Mouse (Mus musculus) testis, postnatal 14 days (tissue): ENCODE results near the gene Ptpn13.

ENCODE experiments used
- DNase-seq: peaks from one replicate; pipeline ENCODE4 v3.0.0; 2021; ENCODE audit warnings: low spot score

The Ptpn13 gene

DNA sequence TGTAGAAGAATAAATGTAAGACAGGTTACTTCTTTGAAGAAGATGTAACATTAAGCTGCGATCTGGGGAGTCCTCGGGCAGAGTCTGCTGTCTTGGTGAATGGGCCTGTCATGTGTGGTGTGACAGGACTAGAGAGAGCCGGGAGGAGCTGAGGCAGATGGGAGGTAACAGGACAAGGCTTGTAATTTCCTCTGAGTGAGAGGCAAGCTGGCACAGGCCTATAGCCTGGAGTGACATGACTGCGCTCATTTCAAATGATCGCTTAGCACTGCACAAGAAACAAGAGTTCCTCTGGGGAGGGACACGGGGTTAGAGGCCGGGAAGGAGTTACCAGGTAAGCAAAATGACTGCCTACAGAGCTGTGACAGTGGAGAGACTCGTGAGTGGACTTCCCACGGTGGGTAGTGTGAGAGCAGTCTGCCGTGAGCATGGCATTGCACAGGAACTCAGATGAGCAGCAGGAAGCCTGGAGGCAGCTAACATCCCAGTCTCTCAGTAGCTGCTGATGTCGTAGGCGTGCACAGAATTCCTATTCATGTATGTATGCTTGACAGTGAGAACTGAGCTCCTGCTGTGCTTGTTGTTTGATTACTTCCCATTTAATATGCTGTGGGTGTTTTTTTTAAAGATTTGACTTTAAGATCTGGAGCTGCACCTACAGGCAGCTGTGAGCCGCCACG, 171.6 kb downstream of the Ptpn13 start:
- DNase-seq, result no peak

DNA sequence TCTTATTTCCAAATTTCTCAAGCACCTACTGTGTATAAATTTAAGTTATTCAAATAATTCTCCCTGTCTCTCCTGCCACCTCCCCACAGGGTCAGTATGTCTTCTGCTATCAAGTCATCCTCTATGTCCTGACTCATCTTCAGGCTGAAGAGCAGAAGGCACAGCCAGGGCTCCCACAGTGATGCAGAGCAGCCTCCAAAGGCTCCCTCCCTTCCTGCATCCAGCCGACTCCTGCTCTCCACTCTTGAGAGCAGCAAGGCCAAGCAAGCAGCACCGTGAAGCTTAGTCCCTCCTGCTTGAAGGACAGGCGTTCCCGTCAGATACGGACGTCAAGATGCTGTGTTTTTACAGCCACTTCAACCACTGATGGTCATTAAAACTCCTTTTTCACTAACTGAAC, 172.6 kb downstream of the Ptpn13 start:
- DNase-seq, result no peak

DNA sequence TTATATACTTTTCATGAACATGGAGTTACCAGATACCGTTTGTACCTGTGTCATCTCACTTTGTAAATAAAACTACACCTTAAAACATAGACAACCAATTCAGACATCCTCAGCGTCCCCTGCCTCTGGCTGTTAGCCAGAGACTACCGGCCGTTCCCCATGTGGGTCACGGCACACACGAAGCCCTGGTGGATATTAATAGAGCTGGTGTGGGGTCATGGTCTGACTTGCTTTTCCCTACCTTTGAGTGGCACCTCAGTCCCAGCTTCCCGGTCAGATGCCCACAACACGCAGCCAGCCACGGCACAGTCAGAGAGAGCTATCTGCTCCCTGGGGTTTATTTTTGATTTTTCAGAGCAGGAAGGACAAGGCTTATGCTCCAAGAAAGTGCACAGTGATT, 173.3 kb downstream of the Ptpn13 start:
- DNase-seq, result no peak

DNA sequence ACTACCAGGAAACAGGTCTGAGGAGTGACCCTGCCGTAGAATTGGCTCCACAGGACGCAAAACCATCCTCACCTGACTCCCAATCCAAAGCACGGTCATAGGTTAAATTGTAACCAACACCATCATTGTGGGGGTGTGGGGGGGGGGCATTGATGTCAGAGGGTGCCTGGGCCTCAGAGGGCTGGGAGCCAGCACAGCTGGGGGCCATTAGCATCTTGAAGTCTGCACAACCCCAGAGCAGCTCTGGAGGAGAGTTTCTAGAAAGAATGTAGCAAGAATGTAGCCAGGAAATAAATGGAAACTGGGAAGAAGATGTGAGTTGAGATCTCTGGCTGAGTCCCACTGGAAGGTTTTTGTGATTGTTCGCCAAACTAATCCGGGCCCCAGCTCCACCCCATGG, 173.9 kb downstream of the Ptpn13 start:
- peak; percentile 38 for DNase-seq

DNA sequence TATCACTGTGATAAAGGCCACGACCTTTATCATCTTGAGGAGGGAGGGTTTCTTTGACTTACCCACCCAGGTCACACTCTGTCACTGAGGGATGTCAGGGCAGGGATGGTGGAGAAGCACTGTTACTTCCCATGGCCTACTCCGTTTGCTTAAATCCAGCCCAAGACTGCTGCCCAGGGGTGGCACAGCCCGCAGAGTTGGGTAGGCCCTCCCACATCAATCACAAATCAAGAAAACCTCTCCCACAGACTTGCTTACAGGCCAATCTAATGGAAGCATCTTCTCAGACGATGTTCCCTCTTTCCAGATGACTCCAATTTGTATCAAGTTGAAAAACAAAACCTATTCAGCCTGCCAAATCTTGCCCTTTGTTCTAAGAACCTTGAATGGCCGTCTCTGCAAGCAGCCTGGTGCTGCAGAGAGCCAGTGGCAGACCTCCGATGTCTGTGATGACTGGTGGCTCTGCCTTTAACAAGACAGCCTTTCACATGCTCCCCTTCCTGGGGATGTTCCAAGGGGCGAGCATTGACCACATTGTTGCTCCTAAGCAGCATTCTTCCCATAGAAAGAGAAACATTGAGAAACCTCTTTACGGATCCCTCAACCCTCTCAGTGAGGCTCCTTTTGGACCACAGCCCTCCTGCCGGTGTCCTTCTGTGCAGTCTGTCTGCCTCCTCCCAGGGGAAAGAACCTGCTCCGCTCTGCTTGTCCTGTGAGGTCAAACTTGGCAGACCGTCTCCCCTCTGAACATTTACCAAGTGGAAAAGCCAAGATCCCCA, 178.3 kb downstream of the Ptpn13 start:
- peak; percentile 76 for DNase-seq

DNA sequence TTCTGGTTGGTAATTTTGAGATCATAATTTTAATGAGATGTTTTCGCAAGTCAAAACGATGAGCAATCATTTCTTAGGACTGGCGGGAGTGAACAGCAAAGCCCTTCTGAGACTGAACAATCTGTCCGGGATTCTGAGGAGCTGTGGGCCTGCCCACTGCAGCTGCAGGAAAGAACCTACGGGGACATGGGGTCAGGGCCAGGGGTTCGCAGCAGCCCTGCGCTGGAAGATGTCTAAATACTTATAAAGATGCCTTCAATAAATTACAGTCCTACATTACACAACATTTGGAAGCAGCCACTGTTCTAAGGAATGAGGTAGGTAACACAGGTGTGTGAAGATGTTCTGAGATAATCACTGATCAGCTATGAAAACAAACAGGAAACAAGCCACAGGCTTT, 180.7 kb downstream of the Ptpn13 start:
- no peak for DNase-seq

DNA sequence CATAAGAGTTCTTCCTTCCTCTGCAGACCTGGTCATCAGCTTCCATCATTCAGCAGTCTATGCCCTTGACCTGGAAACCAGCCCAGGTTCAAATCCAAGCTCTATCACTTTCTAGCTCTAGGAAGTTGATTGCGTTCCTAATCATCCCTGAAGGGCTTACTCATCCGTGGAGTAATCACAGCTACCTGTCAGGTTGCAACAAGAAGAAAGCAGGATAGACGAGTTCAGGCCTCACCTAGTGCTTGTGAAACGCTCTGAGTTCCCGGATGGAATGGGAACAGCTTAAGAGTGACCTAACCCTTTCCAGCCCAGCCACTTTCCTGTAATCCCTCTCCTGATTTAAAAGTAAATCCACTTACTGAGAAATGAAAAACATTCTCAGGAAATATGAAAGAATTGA, 185.2 kb downstream of the Ptpn13 start:
- no peak for DNase-seq

DNA sequence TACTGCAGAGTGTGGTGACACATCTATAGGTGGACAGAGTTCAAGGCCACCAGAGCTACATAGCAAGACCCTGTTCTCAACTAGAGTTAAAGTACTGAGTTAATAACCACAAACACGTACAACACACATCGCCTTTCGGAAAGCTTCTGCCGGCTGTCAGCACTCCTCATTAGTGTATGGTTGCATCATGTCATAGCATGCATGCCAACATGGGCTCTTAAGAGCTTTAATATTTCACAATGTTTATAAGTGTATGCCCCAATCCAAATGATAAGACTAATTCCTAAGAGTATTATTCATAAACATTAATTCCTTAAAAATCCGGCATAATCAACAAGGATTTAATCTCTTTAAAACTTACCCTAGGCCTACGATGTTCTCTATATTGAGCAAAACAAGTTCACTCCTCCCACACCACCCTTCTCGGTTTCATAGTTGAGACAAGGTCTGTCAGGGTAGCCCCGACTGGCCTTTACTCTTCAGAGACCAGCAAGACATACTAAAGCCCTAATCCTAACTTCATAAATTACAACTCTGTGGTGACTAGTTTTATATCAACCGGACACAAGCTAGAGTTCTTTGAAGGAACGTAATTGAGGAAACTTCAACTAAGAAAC, 186.0 kb downstream of the Ptpn13 start:
- DNase-seq, result no peak

DNA sequence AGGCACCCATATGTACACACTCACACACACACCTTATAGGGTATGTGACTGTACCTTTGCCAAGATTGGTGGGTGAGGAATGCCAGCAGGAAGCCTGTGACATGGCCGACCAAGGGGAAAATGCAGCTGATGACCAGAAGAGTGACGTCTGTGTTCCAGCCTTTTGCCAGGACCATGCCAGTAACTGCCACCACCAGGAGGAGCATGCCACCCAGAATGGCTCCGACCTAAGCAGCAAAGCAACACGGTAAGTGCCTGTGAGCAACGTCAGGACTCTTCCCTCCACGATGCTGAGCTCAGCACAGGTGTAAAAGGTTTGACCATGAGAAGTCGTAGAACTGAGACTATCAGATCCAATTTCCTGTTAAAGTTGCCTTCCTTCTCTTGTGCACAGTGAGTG, 187.3 kb downstream of the Ptpn13 start:
- no peak for DNase-seq

DNA sequence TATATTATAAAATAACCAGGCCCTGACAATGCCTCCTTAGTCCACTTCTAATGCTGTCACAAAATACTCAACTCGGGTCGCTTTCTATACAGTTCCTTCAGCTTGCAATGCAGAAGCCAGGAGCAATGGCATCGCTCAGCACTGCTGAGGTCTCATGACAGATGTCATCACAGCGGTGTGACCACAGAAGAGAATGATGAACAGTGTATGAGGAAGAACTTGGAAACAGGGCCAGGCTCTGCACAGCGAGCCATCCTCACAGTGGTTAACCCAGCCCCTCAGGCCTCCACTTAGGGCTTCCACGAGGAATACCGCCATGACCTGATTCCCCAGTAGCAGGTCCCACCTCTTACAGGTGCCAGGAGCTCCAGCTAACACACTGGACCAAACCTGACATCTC, 189.4 kb downstream of the Ptpn13 start:
- DNase-seq, result no peak

DNA sequence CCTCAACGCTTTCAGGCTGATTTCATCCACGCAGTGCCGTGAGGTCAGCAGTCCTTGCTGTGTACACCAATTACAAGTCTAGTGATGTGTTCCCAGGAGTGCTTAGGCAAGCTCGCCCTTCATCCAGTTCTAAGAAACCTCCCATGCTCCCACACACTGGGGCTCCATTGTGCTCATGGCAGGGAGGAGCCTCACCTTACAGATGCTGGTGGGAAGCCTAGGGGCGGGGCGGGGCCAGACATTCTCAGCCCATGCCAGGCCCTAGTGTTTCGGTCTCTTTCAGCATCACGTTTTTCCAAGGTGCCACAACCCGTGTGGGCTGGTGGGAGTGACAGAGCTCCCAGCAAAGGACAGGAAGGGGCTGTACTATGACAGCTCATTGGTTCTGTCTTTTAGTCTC, 192.2 kb downstream of the Ptpn13 start:
- DNase-seq, result peak; percentile 51

DNA sequence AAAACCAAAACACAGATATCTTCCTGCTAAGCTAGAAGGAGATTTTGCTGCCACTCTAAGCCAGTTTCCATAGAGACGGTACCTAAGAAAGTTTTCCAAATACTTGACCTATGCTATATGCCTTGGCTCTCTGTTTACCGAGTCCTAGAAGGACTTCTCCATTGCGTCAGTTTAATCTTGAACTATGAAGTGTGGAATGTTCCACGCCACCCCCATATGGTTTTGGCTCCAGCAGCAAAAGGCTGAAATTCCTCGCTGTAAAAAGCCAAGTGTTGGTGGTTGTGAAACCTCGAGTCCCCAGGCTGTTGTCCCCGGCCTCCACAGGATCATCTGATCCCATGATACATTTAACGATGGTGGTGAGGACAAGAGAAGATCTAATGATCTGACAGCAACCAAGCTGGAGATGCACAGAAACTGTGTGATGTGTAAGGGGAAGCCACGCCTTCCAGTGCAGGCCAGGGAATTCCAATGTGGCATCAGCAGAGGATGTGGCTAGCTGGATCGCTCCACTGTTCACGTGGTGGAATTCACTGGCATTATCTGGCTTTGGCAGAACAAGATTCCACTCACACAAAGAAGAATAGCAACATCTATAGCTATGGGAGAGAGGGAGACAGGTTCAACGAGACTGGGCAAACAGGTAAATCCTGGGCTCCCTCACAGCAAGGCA, 195.4 kb downstream of the Ptpn13 start:
- no peak for DNase-seq

DNA sequence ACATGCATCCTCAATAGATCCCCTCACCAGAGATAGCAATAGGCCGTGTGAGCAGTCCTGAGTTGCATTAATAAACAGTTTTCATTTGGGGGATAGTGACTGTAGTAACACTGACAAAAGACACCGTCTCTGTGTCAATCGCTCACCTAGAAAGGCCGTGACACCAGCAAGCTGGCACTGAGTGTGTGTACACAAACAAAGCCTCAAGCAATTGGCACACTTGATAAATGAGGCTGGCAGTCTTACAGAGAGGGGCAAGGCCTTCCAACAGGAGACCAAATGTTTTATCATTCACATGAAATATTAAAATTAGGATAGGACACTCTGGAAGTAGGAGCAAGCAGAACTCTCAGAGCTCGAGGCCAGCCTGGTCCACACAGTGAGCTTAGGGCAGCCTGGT, 197.3 kb downstream of the Ptpn13 start:
- no peak for DNase-seq

DNA sequence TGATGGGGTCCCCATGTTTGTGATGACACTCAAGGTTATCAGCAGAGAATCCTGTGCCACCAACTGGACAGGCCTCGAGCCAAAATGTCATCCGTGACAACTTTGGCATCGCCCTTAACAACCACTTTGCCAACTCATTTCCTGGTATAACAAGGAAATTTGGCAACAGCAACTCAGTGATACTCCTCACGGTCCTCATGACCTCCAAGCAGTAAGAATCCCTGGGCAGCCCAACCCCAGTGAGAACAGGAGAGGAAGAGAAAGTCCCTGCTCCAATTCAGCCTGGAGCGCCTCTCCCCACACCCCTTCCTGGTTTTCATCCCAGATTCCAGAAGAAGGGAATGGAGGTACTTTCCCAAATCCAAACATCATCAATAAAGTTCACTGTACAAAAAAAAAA, 199.8 kb downstream of the Ptpn13 start:
- no peak for DNase-seq

DNA sequence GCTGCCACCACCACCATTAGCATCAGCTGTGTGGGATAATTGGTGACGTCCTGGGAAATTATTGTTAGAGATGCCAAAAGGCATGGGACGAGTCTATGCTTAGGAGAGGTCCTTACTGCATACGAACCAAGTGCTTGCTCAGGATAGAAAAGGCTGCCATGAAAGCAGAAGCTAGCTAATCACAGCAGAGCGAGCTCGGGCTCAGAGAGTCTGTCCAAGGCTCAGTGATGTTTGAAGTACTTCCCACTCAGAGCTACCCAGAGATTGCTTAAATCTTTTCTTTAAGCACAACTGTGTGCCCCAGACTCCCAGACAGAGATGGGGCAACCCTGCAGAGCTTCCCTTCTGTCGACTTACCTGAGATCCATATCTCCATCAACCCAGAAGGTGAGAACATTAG, 203.5 kb downstream of the Ptpn13 start:
- DNase-seq, result no peak

DNA sequence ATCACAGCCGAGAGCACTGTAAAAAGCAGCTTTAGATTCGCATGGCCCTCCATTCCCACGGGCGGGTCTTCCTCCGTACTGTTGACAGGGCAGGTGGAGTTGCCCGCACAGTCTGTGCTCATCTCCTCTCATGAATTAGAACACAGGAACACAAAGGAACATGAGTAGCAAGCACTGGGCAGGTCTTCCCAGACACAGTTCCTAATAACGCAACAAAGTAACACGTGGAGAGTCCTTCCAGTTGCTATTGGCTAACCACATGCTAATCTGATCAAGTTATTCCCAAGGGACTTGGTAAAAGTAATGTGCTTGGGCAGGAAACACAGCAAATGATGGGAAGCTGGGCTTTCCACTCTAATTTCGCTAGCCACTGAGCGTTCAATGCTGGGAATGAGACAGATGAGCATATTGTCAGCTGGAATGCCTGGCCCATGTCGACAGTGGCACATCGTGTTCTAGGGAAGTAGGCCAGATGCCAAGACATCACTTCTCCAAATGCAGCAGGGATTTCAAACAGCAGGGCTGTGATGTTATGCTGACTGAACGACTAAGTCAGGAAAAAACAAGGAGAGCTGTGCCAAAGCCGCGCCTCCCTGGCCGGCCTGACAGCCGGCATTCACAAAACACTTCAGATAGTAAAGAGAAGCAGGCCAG, 204.2 kb downstream of the Ptpn13 start, which contains the start of gene Slc10a6:
Gene Slc10a6, minus strand, starts transcription at position 293 of the 654 bp plus-strand sequence.
- peak; percentile 85 for DNase-seq

DNA sequence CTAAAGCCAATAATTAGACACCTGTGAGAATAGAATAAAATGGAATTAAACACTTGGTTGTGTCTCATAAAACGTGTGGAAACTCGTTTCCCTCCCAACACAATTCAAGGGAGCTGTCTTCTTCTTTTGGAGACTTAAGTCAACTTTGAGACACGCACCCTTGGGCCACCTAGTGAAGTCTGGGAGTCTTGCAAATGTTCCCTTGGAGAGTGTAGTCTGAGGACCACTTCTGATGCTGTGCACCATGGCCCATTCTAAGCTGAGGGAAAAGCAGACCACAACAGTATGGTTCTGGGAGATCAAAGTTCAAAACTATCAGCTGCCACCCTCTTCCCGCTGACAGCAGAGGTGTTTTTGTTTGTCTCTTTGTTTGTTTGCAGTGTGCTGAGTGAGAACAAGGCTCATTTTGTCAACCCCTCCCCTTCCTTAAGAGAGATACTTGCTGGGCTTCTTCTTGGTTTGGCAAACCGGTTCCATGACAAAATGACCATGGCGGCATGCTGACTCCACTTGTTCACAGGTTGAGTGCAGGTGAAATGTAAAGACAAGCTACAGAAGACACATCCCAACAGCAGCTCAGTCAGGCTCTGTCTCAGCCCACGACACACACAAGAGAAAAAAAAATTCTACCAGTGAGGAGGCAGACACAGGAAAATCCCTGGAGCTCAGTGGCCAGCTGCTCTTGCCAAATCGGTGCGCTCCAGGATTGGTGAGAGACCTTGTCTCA, 205.0 kb downstream of the Ptpn13 start:
- no peak for DNase-seq

DNA sequence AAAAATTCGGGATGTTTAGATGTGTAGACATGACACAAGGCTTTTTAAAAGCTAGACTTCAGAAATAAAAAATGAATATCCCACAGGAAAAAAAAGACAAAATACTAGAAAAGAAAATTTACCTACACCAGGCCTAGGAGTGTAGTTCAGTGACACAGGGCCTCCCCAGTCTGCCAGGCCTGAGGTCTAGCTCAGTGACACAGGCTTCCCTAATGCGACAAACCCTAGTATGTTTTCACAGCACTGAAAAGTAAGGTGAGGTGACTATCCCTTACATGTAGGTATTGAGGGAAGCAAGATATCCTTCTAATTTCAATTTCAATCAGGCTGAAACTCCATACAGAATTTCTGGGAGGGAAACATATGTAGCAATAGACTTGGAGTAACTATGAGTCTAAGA, 212.2 kb downstream of the Ptpn13 start:
- DNase-seq, result no peak

DNA sequence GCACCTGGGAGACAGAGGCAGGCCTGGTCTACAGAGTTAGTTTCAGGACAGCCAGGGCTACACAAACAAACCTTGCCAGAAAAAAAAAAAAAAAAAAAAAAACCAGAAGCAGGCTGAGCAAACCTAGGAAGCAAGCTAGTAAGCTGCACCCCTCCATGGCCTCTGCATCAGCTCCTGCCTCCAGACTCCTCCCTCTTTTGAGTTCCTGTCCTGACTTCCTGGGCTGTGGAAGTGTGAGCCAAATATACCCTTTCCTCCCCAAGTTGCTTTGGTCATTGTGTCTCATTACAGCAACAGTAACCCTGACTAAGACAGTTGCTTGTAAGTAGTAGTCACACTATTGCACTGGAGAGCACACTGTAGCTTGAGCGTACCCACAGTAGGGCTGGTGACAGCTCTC, 219.2 kb downstream of the Ptpn13 start:
- DNase-seq, result no peak

DNA sequence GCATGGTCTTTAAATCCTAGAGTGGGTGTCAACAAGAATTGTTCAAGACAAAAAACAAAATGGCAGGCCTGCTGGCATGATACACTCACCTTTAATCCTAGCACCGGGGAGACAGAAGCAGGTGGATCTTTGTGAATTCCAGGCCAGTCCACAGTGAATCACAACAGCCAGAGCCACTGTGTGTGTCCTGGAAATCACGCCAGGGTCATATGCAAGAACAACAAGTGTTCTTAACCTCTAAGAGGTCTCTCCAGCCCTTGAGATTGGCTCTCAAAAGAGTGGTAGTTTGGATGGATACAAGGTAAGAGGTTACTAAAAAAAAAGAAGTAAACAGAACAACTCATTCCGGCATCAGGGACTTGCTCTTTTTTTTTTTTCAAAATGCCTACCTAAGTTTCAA, 222.3 kb downstream of the Ptpn13 start:
- no peak for DNase-seq
